Mouse (Mus musculus): ENCODE data around the gene Cep128.

DNA sequence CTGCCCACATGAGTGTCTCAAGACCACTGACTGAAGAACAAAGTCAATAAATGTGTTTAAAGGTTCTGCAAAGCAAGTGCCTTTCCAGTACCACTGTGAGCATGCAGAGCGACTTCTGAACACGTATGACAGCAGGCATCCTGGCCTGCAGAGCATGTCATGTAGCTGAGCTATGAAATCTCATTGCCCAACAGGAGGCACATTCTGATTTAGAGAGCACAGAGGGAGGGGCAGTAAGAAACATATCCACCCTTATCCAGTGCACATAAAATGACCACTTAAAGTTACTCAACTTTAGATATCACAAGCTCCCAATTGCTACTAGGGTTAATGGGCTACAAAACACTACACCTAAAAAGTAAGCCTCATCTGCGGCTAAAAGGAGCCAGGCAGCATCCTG, 88.8 kb downstream of the Cep128 start:
- TF ChIP-seq POLR2A (IDR thresholded peaks at IDR 0.05; ENCODE audit: borderline replicate concordance, extremely low read depth, low read depth, low read length) = no peak
- no peak for TF ChIP-seq CTCF (IDR thresholded peaks at IDR 0.05; ENCODE audit: insufficient read depth, low read length)

All from lung, adult 2 months (tissue).